Mouse (Mus musculus) neural tube, embryonic 15.5 days (tissue): Measurements from ENCODE around the gene Tomm5. TPM values are rescaled to one million over a fixed set of nuclear protein-coding genes. Genes with fewer than 3 reads are reported as not detected.
"Not testable (repeated sequence)": the region's sequence is repeated elsewhere in the genome, so short reads cannot be mapped to it uniquely, and the experiment has no call there.

Experiments used
- ATAC-seq: fragments of 200-750 bp; cut with Nextera tagmentation; 2 replicates; pipeline ENCODE4 v1.8.0; 2017; ENCODE audit warnings: mild to moderate bottlenecking, moderate TSS enrichment, moderate library complexity; ENCODE audit not compliant: low FRiP score
- H3K27ac ChIP-seq: fragments of 300-500 bp; sonication (generic); replicated peaks from 2 replicates; pipeline ENCODE4 v1.5.1; 2015; ENCODE audit warnings: mild to moderate bottlenecking, inconsistent platforms
- H3K27me3 ChIP-seq: fragments of 300-500 bp; sonication (generic); replicated peaks from 2 replicates; pipeline ENCODE4 v1.6.1; 2015; ENCODE audit warnings: inconsistent platforms
- H3K36me3 ChIP-seq: fragments of 300-500 bp; sonication (generic); 2 replicates; pipeline ENCODE4 v1.6.1; 2015; ENCODE audit warnings: inconsistent platforms
- H3K4me1 ChIP-seq: fragments of 300-500 bp; sonication (generic); 2 replicates; pipeline ENCODE4 v1.6.1; 2015; ENCODE audit warnings: inconsistent platforms
- H3K4me2 ChIP-seq: fragments of 300-500 bp; sonication (generic); 2 replicates; pipeline ENCODE4 v1.6.1; 2015; ENCODE audit warnings: inconsistent platforms, mild to moderate bottlenecking, moderate library complexity
- H3K4me3 ChIP-seq: fragments of 300-500 bp; sonication (generic); replicated peaks from 2 replicates; pipeline ENCODE4 v1.5.1; 2015; ENCODE audit warnings: mild to moderate bottlenecking, inconsistent platforms
- H3K9ac ChIP-seq: fragments of 300-500 bp; sonication (generic); replicated peaks from 2 replicates; pipeline ENCODE4 v1.6.1; 2015; ENCODE audit warnings: mild to moderate bottlenecking, inconsistent platforms
- H3K9me3 ChIP-seq: fragments of 300-500 bp; sonication (generic); replicated peaks from 2 replicates; pipeline ENCODE4 v1.6.1; 2016; ENCODE audit warnings: inconsistent platforms
- WGBS: fragments of 180-500 bp; shearing (Covaris S2); methylation state at CpG from one replicate; pipeline ENCODE4 v1.1.7; 2015; ENCODE audit warnings: mixed read lengths; 5-methylcytosine and 5-hydroxymethylcytosine counted together
- polyA plus RNA-seq: library from polyadenylated mRNA; unstranded; fragments of >200 nt; fragmentation: Nextera tagmentation; extraction: Ambion mirVana; gene quantifications from 2 replicates; pipeline ENCODE4 v1.2.1, GENCODE M21; 2015

Gene Tomm5
- polyA plus RNA-seq, 1 experiment from 2014 or later = 173 TPM

GRCm38 (mm10) chr4:45097198-45097872 is 10.6 kb downstream of the Tomm5 start:
- ATAC-seq = 0 out of 2 replicates have a peak, but pooled peaks have one; percentile 38

GRCm38 (mm10) chr4:45084895-45085290 is 23.0 kb downstream of the Tomm5 start:
- H3K4me3 ChIP-seq = peak overlapping the region; percentile 98
- no peaks in the 10 kb centered on the region for H3K36me3 ChIP-seq
- H3K4me2 ChIP-seq = peak overlapping the region; percentile 63
- peak overlapping the region; percentile 91 for H3K27ac ChIP-seq
- ATAC-seq = no peak
- 48% methylated on average over 8 of the region's 8 CpGs for WGBS
- H3K9me3 ChIP-seq = no peaks in the 10 kb centered on the region
- no peaks in the 10 kb centered on the region for H3K27me3 ChIP-seq
- H3K4me1 ChIP-seq = peaks cover 26% of the 10 kb centered on the region
- peak overlapping the region; percentile 98; the same call in 1 of the 2 replicates for H3K9ac ChIP-seq

More at GRCm38 (mm10) chr4:45097198-45097872, 10.6 kb downstream of the Tomm5 start:
- Histone ChIP-seq H3K4me2 (no peak overlapping the region), H3K9me3 (no peaks in the 10 kb centered on the region), H3K4me3 (no peak overlapping the region), H3K36me3 (peaks cover 21% of the 10 kb centered on the region), H3K9ac (no peak overlapping the region), H3K4me1 (no peaks in the 10 kb centered on the region), H3K27ac (no peak overlapping the region), H3K27me3 (no peaks in the 10 kb centered on the region)
- WGBS = 22% methylated on average over 7 of the region's 7 CpGs

DNA sequence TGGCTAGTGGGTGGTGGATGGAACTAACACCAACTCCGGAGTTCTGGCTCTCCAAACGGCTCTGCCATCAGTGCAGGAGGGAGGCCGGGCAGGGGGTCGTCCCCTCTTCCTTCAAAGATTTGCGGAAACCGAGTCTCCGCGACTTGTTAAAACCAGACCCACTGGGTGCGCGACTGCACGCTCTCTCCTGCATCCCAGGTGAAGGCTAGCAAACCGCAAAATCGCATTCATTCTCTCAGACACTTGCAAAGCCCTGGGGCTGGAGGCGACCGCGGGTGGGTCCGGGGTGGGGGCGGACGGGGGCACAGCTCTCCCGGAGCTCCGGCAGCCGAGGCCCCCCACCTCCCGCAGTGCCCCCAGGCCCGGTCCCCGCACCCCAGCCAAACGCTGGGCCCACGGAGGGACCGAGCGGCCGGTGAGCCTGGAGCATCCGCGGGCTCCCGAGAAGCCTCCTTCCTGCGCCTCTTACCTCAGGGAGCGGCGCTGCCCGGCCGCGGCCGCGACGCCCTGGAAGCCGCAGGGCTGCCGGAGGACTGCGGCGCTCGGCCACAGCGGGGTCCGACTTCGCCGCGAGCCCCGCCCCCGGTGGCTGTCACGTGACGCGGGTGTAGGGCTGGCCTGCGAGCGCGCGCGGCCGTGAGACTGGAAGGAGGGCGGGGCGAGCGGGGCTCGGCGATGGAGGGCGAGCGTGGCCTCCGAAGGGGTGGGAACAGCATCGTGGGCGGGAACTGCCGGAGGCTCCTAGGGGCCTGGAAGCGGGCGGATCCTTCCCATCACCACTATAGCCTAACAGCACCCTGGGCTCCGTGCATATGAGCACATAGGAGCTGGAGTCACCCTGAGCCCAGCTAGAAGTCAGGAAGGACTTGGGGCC is 23.7 kb downstream of the Tomm5 start, which contains the start of gene Fbxo10:
TSS of gene Fbxo10 (minus strand) at position 584 of the 874 bp plus-strand sequence.
- Histone ChIP-seq H3K9me3 (no peaks in the 10 kb centered on the region), H3K4me2 (peak within 1 kb of the TSS; percentile 63), H3K27me3 (no peaks in the 10 kb centered on the region), H3K4me1 (peaks cover 26% of the 10 kb centered on the region), H3K36me3 (no peaks in the 10 kb centered on the region), H3K27ac (peak within 1 kb of the TSS; percentile 91), H3K9ac (peak within 1 kb of the TSS; percentile 98), H3K4me3 (peak within 1 kb of the TSS; percentile 98)
- ATAC-seq = peak; percentile 92
- under 1% methylated on average over 75 of the region's 77 CpGs for WGBS

DNA sequence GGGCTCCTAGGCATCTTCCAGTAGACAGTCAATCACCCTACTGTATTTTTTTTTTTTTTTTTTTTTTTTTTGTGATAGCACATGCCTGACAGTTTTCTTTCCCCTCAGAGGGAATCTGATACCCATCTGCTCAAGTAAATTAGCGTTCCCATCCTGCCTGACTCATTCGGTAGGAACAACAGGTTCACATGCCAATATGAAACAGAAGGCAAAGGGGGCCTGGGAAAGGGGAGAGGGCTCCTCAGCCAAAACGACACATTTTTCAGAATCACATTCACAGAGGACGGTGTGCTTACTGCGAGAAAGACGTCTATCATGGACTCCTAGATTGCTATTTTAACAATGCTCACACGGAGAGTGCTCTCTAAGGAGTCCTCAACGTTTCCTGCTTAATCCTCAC is 24.4 kb downstream of the Tomm5 start:
- 2% methylated on average over 8 of the region's 8 CpGs for WGBS
- Histone ChIP-seq H3K4me2 (peak overlapping the region; percentile 63), H3K9ac (peak overlapping the region; percentile 98), H3K36me3 (peaks cover 4% of the 10 kb centered on the region; the same call in 1 of the 2 replicates), H3K27me3 (no peaks in the 10 kb centered on the region), H3K27ac (peak overlapping the region; percentile 91), H3K9me3 (no peaks in the 10 kb centered on the region), H3K4me3 (peak overlapping the region; percentile 98), H3K4me1 (peaks cover 26% of the 10 kb centered on the region)
- ATAC-seq = no peak

DNA sequence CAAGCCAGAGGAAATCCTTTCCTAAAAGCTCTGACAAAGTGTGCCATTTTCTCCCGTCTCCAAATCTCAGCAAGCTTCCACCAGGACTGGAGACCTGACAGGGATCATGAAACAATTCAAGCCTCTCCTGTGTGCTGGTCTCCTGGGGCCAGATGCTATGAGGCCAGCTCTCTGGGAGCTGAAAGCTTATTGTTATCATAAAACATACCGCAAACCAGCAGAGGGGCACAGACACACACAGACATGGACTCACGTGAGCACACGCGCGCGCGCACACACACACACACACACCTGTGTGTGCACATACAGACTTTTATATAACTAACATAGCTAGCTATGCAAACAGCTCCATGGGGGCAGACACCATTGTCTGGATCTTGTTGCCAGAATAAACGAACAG is 25.0 kb downstream of the Tomm5 start:
- Histone ChIP-seq H3K27me3 (no peaks in the 10 kb centered on the region), H3K4me2 (peak overlapping the region; percentile 63), H3K4me1 (peaks cover 26% of the 10 kb centered on the region), H3K9ac (peak overlapping the region; percentile 98), H3K4me3 (peak overlapping the region; percentile 98), H3K36me3 (peaks cover 4% of the 10 kb centered on the region; the same call in 1 of the 2 replicates), H3K9me3 (no peaks in the 10 kb centered on the region), H3K27ac (peak overlapping the region; percentile 71)
- WGBS = 58% methylated on average over 9 of the region's 9 CpGs
- ATAC-seq = no peak

DNA sequence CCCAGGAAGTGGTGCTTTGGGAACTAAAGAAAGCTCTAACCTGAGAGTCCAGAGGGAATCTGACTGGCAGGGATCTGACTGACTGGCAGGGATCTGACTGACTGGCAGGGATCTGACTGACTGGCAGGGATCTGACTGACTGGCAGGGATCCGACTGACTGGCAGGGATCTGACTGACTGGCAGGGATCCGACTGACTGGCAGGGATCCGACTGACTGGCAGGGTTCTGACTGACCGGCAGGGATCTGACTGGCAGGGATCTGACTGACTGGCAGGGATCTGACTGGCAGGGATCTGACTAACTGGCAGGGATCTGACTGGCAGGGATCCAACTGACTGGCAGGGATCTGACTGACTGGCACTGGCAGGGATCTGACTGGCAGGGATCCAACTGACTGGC is 26.9 kb downstream of the Tomm5 start:
- not testable (repeated sequence) for H3K36me3 ChIP-seq, H3K9ac ChIP-seq, H3K27me3 ChIP-seq, H3K9me3 ChIP-seq, H3K27ac ChIP-seq, H3K4me2 ChIP-seq, ATAC-seq, H3K4me3 ChIP-seq
- H3K4me1 ChIP-seq = peaks cover 26% of the 10 kb centered on the region
- WGBS = 89% methylated on average over 4 of the region's 4 CpGs

DNA sequence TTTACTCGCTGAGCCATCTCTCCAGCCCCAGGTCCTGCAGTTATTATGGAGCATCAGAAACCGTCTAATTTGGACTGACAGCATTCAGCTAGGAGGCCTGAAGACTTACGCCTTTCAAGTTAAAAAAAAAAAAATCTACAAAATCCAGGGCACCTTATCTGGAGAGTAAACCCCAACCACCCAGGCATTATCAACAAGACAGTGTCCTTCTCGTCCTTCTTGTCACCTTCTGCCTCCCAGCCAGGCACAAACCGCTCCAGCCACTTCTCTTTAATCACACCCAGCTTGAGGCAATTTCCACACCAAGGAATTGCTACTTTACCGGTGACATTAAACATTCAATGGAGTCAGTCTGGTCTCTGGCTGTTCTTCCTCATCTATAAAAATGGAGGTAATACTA is 34.4 kb downstream of the Tomm5 start:
- ATAC-seq = no peak
- Histone ChIP-seq H3K4me1 (peaks cover 17% of the 10 kb centered on the region), H3K27me3 (no peaks in the 10 kb centered on the region), H3K27ac (0 out of 2 replicates have a peak overlapping the region, but pooled peaks have one; percentile 5), H3K4me2 (no peak overlapping the region), H3K36me3 (peaks cover under 1% of the 10 kb centered on the region; the same call in 1 of the 2 replicates), H3K4me3 (no peak overlapping the region), H3K9ac (no peak overlapping the region), H3K9me3 (no peaks in the 10 kb centered on the region)
- 73% methylated on average over 6 of the region's 6 CpGs for WGBS

DNA sequence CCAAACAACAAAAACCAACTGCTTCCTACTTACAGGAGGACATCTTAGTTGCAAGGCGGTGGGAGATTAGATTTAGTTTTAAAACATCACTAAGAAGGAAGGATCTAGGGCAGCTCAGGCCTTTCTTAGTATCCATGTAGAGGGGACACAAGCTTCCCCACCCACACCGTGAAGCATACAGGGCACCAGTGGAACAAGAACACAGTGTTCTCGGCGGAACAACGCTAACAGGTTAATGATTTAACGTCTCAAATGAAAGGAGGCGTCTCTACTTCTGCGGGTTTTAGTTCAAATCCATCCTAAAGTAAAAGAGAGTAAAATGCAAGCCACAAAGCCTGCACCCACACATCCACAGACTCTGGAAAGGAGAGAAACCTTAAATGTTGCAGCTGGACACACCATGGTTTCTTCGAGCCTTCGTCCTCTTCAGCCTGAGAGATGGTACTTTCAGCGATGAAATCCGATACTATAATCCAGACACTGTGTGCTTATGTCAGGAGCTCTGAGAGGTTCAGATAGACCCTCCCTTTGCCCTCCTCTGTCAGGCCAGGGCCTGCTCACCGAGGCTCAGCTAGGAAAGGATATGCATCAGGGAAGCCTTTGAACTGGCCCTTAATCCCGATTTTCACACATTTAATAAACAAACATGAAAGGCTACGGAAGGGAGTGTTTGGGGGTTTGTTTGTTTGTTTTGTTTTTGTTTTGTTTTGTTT is 35.5 kb downstream of the Tomm5 start:
- H3K9ac ChIP-seq = no peak overlapping the region
- H3K27ac ChIP-seq = no peak overlapping the region
- no peaks in the 10 kb centered on the region for H3K27me3 ChIP-seq
- H3K4me3 ChIP-seq = no peak overlapping the region
- H3K4me2 ChIP-seq = no peak overlapping the region
- ATAC-seq = no peak
- no peaks in the 10 kb centered on the region for H3K9me3 ChIP-seq
- whole genome bisulfite sequencing = 78% methylated on average over 15 of the region's 15 CpGs
- H3K4me1 ChIP-seq = peaks cover 17% of the 10 kb centered on the region
- H3K36me3 ChIP-seq = no peaks in the 10 kb centered on the region

DNA sequence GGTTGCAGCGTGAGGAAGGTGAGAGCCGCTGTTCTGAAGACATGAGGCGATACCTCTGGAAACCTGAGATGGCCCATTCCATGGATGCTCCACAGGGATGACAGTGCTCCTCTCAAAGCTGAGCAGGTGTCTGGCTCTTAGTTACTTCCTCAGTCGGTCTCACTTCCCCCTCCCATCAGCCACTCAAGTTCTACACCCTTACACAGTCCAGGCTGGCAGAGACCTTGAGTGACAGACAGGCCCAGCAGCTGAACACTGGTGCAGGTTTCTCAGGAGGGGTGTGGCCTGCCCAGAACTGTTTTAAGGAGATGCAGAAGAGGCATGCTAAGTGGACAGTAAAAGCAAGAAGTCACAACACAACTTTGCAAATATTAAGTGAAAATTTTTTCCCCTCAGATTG is 40.2 kb downstream of the Tomm5 start:
- H3K36me3 ChIP-seq = no peaks in the 10 kb centered on the region
- no peaks in the 10 kb centered on the region for H3K27me3 ChIP-seq
- H3K9me3 ChIP-seq = no peaks in the 10 kb centered on the region
- peaks cover 16% of the 10 kb centered on the region for H3K4me1 ChIP-seq
- no peak for ATAC-seq
- H3K4me3 ChIP-seq = no peak overlapping the region
- 90% methylated on average over 4 of the region's 4 CpGs for WGBS
- no peak overlapping the region for H3K27ac ChIP-seq
- no peak overlapping the region for H3K4me2 ChIP-seq
- no peak overlapping the region for H3K9ac ChIP-seq

- Histone ChIP-seq H3K4me2 (no peak overlapping the region), H3K27me3 (no peaks in the 10 kb centered on the region), H3K9me3 (no peaks in the 10 kb centered on the region), H3K4me1 (peaks cover 16% of the 10 kb centered on the region), H3K9ac (no peak overlapping the region), H3K36me3 (peaks cover 13% of the 10 kb centered on the region), H3K4me3 (no peak overlapping the region), H3K27ac (no peak overlapping the region)
- ATAC-seq = no peak
- 48% methylated on average over 2 of the region's 2 CpGs for WGBS
Measured at GRCm38 (mm10) chr4:45066036-45066730, 41.7 kb downstream of the Tomm5 start.

DNA sequence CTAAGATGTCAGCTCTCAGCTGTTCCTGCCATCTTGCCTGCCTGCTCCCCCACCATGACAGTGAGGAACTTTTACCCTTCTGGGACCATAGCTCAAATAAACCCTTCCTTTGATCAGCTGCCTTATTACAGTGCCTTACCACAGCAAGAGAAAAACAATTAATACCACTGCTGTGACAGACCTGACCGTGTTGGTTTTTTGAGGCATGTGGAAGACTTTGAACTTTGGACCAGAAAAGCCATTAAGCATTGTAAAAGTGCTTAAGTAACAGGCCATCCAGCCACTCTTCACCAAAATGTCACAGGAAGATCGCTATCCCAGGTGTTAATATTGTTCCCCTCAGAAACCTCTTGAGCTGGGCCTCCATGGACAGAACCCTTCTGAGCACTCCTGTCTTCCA is 43.3 kb downstream of the Tomm5 start:
- Histone ChIP-seq H3K36me3 (peaks cover 30% of the 10 kb centered on the region), H3K27ac (no peak overlapping the region), H3K4me1 (peaks cover 10% of the 10 kb centered on the region), H3K4me3 (no peak overlapping the region), H3K4me2 (no peak overlapping the region), H3K9me3 (no peaks in the 10 kb centered on the region), H3K27me3 (no peaks in the 10 kb centered on the region), H3K9ac (no peak overlapping the region)
- WGBS = 87% methylated on average over 2 of the region's 2 CpGs
- no peak for ATAC-seq
